13 mouse cellular contexts compared by ENCODE assay signal in the genomic region with DNA sequence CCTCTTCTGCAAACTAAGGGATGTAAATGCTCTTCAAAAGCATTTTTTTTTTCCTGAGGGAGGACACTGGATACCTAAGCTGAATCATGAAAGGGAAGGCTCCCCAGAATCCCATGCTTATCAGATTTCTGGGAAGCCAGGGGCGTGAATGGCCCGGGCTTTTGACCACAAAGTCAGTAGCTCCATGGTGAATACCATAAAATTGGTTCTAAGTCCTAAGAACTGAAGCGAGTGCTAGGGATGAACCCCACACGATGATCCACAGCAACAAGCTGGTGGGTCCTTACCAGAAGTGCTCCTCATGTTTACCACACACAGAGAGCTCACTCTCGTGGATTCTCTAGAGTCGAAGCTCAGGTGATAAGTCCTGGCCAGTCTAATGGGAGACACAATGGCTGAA. TPM values are rescaled to one million over a fixed set of nuclear protein-coding genes. Genes with fewer than 3 reads are reported as not detected.
DNase-seq lines count a peak whose midpoint lies in the region; ATAC-seq and TF ChIP-seq lines count a peak whose summit lies in the region.
"Had no signal": no experiment of that assay in that cellular context is flagged by ENCODE, and none has a peak within 500 bp of the region (broad histone marks: within the 10 kb centered on the region; RNA-seq: fewer than 3 reads in every experiment).

No protein-coding gene starts in this region.

- peak; percentile 57 for DNase-seq in heart, adult 11 months
- DNase-seq in lung, embryonic 14.5 days: no peak
- DNase-seq in lung, postnatal 25 days (ENCODE audit: low spot score): no peak
- DNase-seq in liver, postnatal 0 days: no peak
- no peak for DNase-seq in spleen, adult 18-20 months
- no peak for DNase-seq in cerebellum, postnatal 10 days
- DNase-seq: gastrocnemius, postnatal 10 days; lung, postnatal 14 days; thymus, postnatal 36 days had no signal

- no peaks in the 10 kb centered on the region for H3K36me3 ChIP-seq in heart, embryonic 11.5 days (ENCODE audit: control insufficient read depth, insufficient read depth, low read length)
- no peaks in the 10 kb centered on the region for H3K36me3 ChIP-seq in lung, embryonic 14.5 days (ENCODE audit: insufficient read depth)
- no peaks in the 10 kb centered on the region for H3K36me3 ChIP-seq in hindbrain, embryonic 16.5 days (ENCODE audit: control insufficient read depth, insufficient read depth, low read length)
- no peaks in the 10 kb centered on the region for H3K36me3 ChIP-seq in liver, postnatal 0 days (replicated peaks; ENCODE audit: insufficient read depth, low read length)
- H3K36me3 ChIP-seq: stomach, embryonic 15.5 days had no signal

- H3K4me3 ChIP-seq in heart, embryonic 11.5 days (ENCODE audit: low read depth, low read length): no peak overlapping the region
- no peak overlapping the region for H3K4me3 ChIP-seq in lung, embryonic 14.5 days (ENCODE audit: low read depth, low read length)
- H3K4me3 ChIP-seq in hindbrain, embryonic 16.5 days (ENCODE audit: low read length): no peak overlapping the region
- H3K4me3 ChIP-seq in liver, postnatal 0 days (ENCODE audit: low read depth, low read length): peak overlapping the region; percentile 43
- H3K4me3 ChIP-seq: stomach, embryonic 15.5 days had no signal

- peaks cover 2% of the 10 kb centered on the region; the same call in 1 of the 2 replicates for H3K4me1 ChIP-seq in heart, embryonic 11.5 days (ENCODE audit: control insufficient read depth, insufficient read depth, low read length)
- no peaks in the 10 kb centered on the region for H3K4me1 ChIP-seq in lung, embryonic 14.5 days (ENCODE audit: insufficient read depth)
- H3K4me1 ChIP-seq in hindbrain, embryonic 16.5 days (ENCODE audit: control insufficient read depth, insufficient read depth, low read depth, low read length): peaks cover 5% of the 10 kb centered on the region; the same call in 1 of the 2 replicates
- 0 out of 2 replicates have a peak, but pooled peaks cover 5% of the 10 kb centered on the region for H3K4me1 ChIP-seq in liver, postnatal 0 days (ENCODE audit: insufficient read depth)
- H3K4me1 ChIP-seq: stomach, embryonic 15.5 days had no signal

- H3K27me3 ChIP-seq in heart, embryonic 11.5 days (ENCODE audit: control insufficient read depth, insufficient read depth, low read length): no peaks in the 10 kb centered on the region
- no peaks in the 10 kb centered on the region for H3K27me3 ChIP-seq in lung, embryonic 14.5 days (ENCODE audit: insufficient read depth, low read length)
- no peaks in the 10 kb centered on the region for H3K27me3 ChIP-seq in hindbrain, embryonic 16.5 days (replicated peaks; ENCODE audit: control insufficient read depth, insufficient read depth, low read length)
- no peaks in the 10 kb centered on the region for H3K27me3 ChIP-seq in liver, postnatal 0 days (ENCODE audit: insufficient read depth, low read length)
- H3K27me3 ChIP-seq: stomach, embryonic 15.5 days had no signal

- ATAC-seq in heart, embryonic 11.5 days (replicated peaks; ENCODE audit: insufficient number of reproducible peaks, low FRiP score, low TSS enrichment): no peak
- ATAC-seq in lung, embryonic 14.5 days (ENCODE audit: insufficient read depth): no peak
- no peak for ATAC-seq in hindbrain, embryonic 16.5 days
- ATAC-seq in liver, postnatal 0 days: no peak
- ATAC-seq: forebrain, embryonic 14.5 days had no signal

- H3K27ac ChIP-seq in heart, embryonic 11.5 days (ENCODE audit: low read depth, low read length): no peak overlapping the region
- H3K27ac ChIP-seq in lung, embryonic 14.5 days (ENCODE audit: low read depth): no peak overlapping the region
- H3K27ac ChIP-seq in hindbrain, embryonic 16.5 days (ENCODE audit: low read depth, low read length): no peak overlapping the region
- peak overlapping the region; percentile 88 for H3K27ac ChIP-seq in liver, postnatal 0 days (ENCODE audit: low read depth)
- H3K27ac ChIP-seq: stomach, embryonic 15.5 days had no signal

- no peak for TF ChIP-seq EP300 in liver, postnatal 0 days (IDR thresholded peaks at IDR 0.05; ENCODE audit: low read depth)

- TF ChIP-seq CTCF in lung, embryonic 14.5 days (IDR thresholded peaks at IDR 0.05; ENCODE audit: low read depth): no peak
- TF ChIP-seq CTCF in liver, postnatal 0 days (IDR thresholded peaks at IDR 0.05; ENCODE audit: low read depth): no peak

- H3K9me3 ChIP-seq in heart, embryonic 11.5 days (replicated peaks; ENCODE audit: control insufficient read depth, low read length): no peaks in the 10 kb centered on the region
- H3K9me3 ChIP-seq in lung, embryonic 14.5 days (ENCODE audit: low read depth, low read length): no peaks in the 10 kb centered on the region
- no peaks in the 10 kb centered on the region for H3K9me3 ChIP-seq in hindbrain, embryonic 16.5 days (ENCODE audit: control insufficient read depth, low read length)
- H3K9me3 ChIP-seq in liver, postnatal 0 days (ENCODE audit: low read length): no peaks in the 10 kb centered on the region
- H3K9me3 ChIP-seq: stomach, embryonic 15.5 days had no signal

- H3K9ac ChIP-seq in heart, embryonic 11.5 days (ENCODE audit: low read depth, low read length): no peak overlapping the region
- H3K9ac ChIP-seq in lung, embryonic 14.5 days: no peak overlapping the region
- H3K9ac ChIP-seq in hindbrain, embryonic 16.5 days (ENCODE audit: low read depth, low read length): no peak overlapping the region
- peak overlapping the region; percentile 67 for H3K9ac ChIP-seq in liver, postnatal 0 days (replicated peaks)
- H3K9ac ChIP-seq: stomach, embryonic 15.5 days had no signal

- no peak overlapping the region for H3K4me2 ChIP-seq in heart, embryonic 11.5 days
- peak overlapping the region; percentile 71; the same call in 1 of the 2 replicates for H3K4me2 ChIP-seq in lung, embryonic 14.5 days
- H3K4me2 ChIP-seq in hindbrain, embryonic 16.5 days (ENCODE audit: low read length): peak overlapping the region; percentile 19
- H3K4me2 ChIP-seq in liver, postnatal 0 days (ENCODE audit: low read depth, low read length): peak overlapping the region; percentile 69
- H3K4me2 ChIP-seq: stomach, embryonic 15.5 days had no signal

- WGBS in heart, embryonic 11.5 days (ENCODE audit: insufficient replicate concordance): 44% methylated on average over 6 of the region's 6 CpGs
- 31% methylated on average over 6 of the region's 6 CpGs for WGBS in lung, embryonic 14.5 days
- 66% methylated on average over 6 of the region's 6 CpGs for WGBS in hindbrain, embryonic 16.5 days
- 29% methylated on average over 6 of the region's 6 CpGs for WGBS in liver, postnatal 0 days (ENCODE audit: insufficient replicate concordance)

RNA-seq across cellular contexts. Expression of gene Abca8b, which starts 1.6 kb away (rescaled TPM):
- 0.76 and 0.87 TPM in 2 replicates for polyA plus RNA-seq in heart, embryonic 11.5 days (2014; fragmentation: Nextera tagmentation; extraction: Ambion mirVana)
- 0.53 and 1.0 TPM in 2 replicates for polyA plus RNA-seq in lung, embryonic 14.5 days (2014; fragmentation: Nextera tagmentation; extraction: Ambion mirVana)
- 1.4 and 1.5 TPM in 2 replicates for polyA plus RNA-seq in hindbrain, embryonic 16.5 days (2015; fragmentation: Nextera tagmentation; extraction: Ambion mirVana)
- polyA plus RNA-seq in liver, postnatal 0 days (2015; fragmentation: Nextera tagmentation; extraction: Ambion mirVana): 8.6 and 10.8 TPM in 2 replicates
